Comparison of ENCODE assay signal across 13 mouse cellular contexts in the genomic region with DNA sequence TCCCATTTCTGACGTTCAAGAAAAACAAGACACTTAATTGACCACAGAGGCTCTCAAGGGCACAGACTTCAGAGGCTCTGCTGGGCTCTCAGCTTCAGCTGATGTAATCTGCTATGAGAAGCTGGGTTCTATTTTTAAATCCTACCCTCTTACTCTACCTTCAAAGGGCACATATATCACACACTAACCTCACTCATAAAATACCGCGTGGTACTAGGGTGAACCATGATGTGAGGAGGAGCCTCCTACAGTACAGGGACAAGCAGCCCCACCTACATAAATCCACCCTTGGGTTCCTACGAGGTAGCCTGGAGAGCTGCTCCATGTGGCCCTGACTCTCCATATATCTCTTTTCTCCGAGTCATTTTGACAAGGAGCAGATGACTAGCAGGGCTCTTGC. TPM values are rescaled to one million over a fixed set of nuclear protein-coding genes. Genes with fewer than 3 reads are reported as not detected.
DNase-seq lines count a peak whose midpoint lies in the region; ATAC-seq and TF ChIP-seq lines count a peak whose summit lies in the region.
"Had no signal": no experiment of that assay in that cellular context is flagged by ENCODE, and none has a peak within 500 bp of the region (broad histone marks: within the 10 kb centered on the region; RNA-seq: fewer than 3 reads in every experiment).

No protein-coding gene starts in this region.

- no peaks in the 10 kb centered on the region for H3K27me3 ChIP-seq in intestine, embryonic 15.5 days (replicated peaks)
- H3K27me3 ChIP-seq in intestine, postnatal 0 days (replicated peaks; ENCODE audit: control insufficient read depth, insufficient read depth, low read length) = no peaks in the 10 kb centered on the region
- no peaks in the 10 kb centered on the region for H3K27me3 ChIP-seq in CH12.LX (replicated peaks)
- H3K27me3 ChIP-seq: forebrain, embryonic 15.5 days had no signal

- H3K4me1 ChIP-seq in intestine, embryonic 15.5 days (replicated peaks) = no peaks in the 10 kb centered on the region
- no peaks in the 10 kb centered on the region for H3K4me1 ChIP-seq in intestine, postnatal 0 days (replicated peaks; ENCODE audit: control insufficient read depth, insufficient read depth, low read length)
- H3K4me1 ChIP-seq in CH12.LX (ENCODE audit: control insufficient read depth in 1 of 2, insufficient read depth in 2 of 2) = peaks cover 12 to 56% of the 10 kb centered on the region in 2 experiments; a peak in 3 of 4 replicates

- H3K27ac ChIP-seq in intestine, embryonic 15.5 days = 0 out of 2 replicates have a peak overlapping the region, but pooled peaks have one; percentile 7
- H3K27ac ChIP-seq in intestine, postnatal 0 days (ENCODE audit: low read depth, low read length) = no peak overlapping the region
- H3K27ac ChIP-seq in CH12.LX (ENCODE audit: insufficient read depth, low read depth) = peak overlapping the region; percentile 24; the same call in 1 of the 2 replicates
- no peak overlapping the region for H3K27ac ChIP-seq in left cerebral cortex, adult 2 months
- H3K27ac ChIP-seq: forebrain, embryonic 15.5 days; liver, embryonic 14.5 days had no signal

- no peak for DNase-seq in CH12.LX (ENCODE audit: extremely low read depth)
- DNase-seq in brain, adult 2 months (ENCODE audit: low read depth, low spot score) = peak; percentile 19
- peak; percentile 33 for DNase-seq in mesoderm, embryonic 11.5 days (ENCODE audit: low read depth, low spot score)
- DNase-seq in layer of hippocampus, postnatal 10 days (ENCODE audit: low spot score in 2 of 2) = no peak
- DNase-seq in right cerebral cortex, postnatal 10 days (ENCODE audit: low spot score in 2 of 2) = no peak
- no peak for DNase-seq in left cerebral cortex, adult 2 months (ENCODE audit: extremely low spot score in 1 of 2, low spot score in 2 of 2)
- DNase-seq: layer of hippocampus, postnatal 36 days; midbrain, embryonic 14.5 days had no signal

- dilution Hi-C loops in CH12.LX (cut with MboI; ENCODE audit: extremely low pct_ligation_motif_present, extremely low pct_unique_long_range_greater_than_20kb, low sequenced_read_pairs) = no loop called here

- WGBS in intestine, embryonic 15.5 days = 40% methylated on average over 5 of the region's 5 CpGs
- WGBS in intestine, postnatal 0 days = 56% methylated on average over 5 of the region's 5 CpGs

- intact Hi-C loops in left cerebral cortex, adult 2 months (cut with DNase I) = no loop called here

- in situ Hi-C loops in CH12.LX (cut with MboI; ENCODE audit: low pct_ligation_motif_present, low pct_unique_long_range_greater_than_20kb, low sequenced_read_pairs) = loop anchor here (10.0 to 25.0 kb wide), 2 partner anchors 395 to 648 kb away; no protein-coding TSS in a partner anchor

- no peak for TF ChIP-seq RAD21 in CH12.LX (IDR thresholded peaks at IDR 0.05; ENCODE audit: low read depth, low read length)

- TF ChIP-seq POLR2A in CH12.LX (IDR thresholded peaks at IDR 0.05; ENCODE audit: low read depth, low read length) = no peak

- H3K9ac ChIP-seq in intestine, embryonic 15.5 days = no peak overlapping the region
- no peak overlapping the region for H3K9ac ChIP-seq in intestine, postnatal 0 days (ENCODE audit: low read depth, low read length)
- 0 out of 2 replicates have a peak overlapping the region, but pooled peaks have one; percentile 20 for H3K9ac ChIP-seq in CH12.LX (ENCODE audit: insufficient read depth, low read depth)
- H3K9ac ChIP-seq: forebrain, embryonic 15.5 days; liver, embryonic 14.5 days had no signal

- H3K36me3 ChIP-seq in intestine, embryonic 15.5 days = no peaks in the 10 kb centered on the region
- no peaks in the 10 kb centered on the region for H3K36me3 ChIP-seq in intestine, postnatal 0 days (ENCODE audit: control insufficient read depth, insufficient read depth)
- no peaks in the 10 kb centered on the region for H3K36me3 ChIP-seq in CH12.LX (replicated peaks in 1 of 2; ENCODE audit: control insufficient read depth in 1 of 2, insufficient read depth in 1 of 2, low read length in 1 of 2)
- H3K36me3 ChIP-seq: forebrain, embryonic 15.5 days; G1E had no signal

- no peak for TF ChIP-seq EP300 in CH12.LX (IDR thresholded peaks at IDR 0.05; ENCODE audit: low read length)

- no peaks in the 10 kb centered on the region for H3K9me3 ChIP-seq in intestine, embryonic 15.5 days
- H3K9me3 ChIP-seq in intestine, postnatal 0 days (ENCODE audit: control insufficient read depth) = no peaks in the 10 kb centered on the region
- H3K9me3 ChIP-seq in CH12.LX (replicated peaks; ENCODE audit: low read length) = no peaks in the 10 kb centered on the region
- H3K9me3 ChIP-seq: forebrain, embryonic 15.5 days; G1E had no signal

- H3K4me2 ChIP-seq in intestine, embryonic 15.5 days (replicated peaks) = no peak overlapping the region
- no peak overlapping the region for H3K4me2 ChIP-seq in intestine, postnatal 0 days (replicated peaks; ENCODE audit: low read depth)
- no peak overlapping the region; the same call in 1 of the 2 replicates for H3K4me2 ChIP-seq in CH12.LX (ENCODE audit: insufficient read depth, low read depth, poor library complexity, severe bottlenecking)
- H3K4me2 ChIP-seq: forebrain, embryonic 15.5 days had no signal

- no peak overlapping the region for H3K4me3 ChIP-seq in intestine, embryonic 15.5 days (replicated peaks)
- H3K4me3 ChIP-seq in intestine, postnatal 0 days (ENCODE audit: low read depth, low read length) = no peak overlapping the region
- H3K4me3 ChIP-seq in CH12.LX (replicated peaks in 1 of 3; ENCODE audit: low read depth in 2 of 3, low read length in 2 of 3, poor library complexity in 1 of 3) = no peak overlapping the region
- no peak overlapping the region for H3K4me3 ChIP-seq in left cerebral cortex, adult 2 months
- H3K4me3 ChIP-seq: forebrain, embryonic 15.5 days had no signal

- ATAC-seq in intestine, embryonic 15.5 days = peak; percentile 61; the same call in 1 of the 2 replicates
- no peak for ATAC-seq in intestine, postnatal 0 days
- ATAC-seq: forebrain, embryonic 15.5 days had no signal

- TF ChIP-seq CTCF in intestine, postnatal 0 days (IDR thresholded peaks at IDR 0.05; ENCODE audit: low read depth) = no peak
- TF ChIP-seq CTCF in CH12.LX (conservative IDR thresholded peaks at IDR 0.05 in 1 of 2, IDR thresholded peaks at IDR 0.05 in 1 of 2; ENCODE audit: low read depth in 2 of 2, low read length in 2 of 2) = no peak
- no peak for TF ChIP-seq CTCF in left cerebral cortex, adult 2 months (IDR thresholded peaks at IDR 0.05)

- H3K79me2 ChIP-seq in CH12.LX (replicated peaks; ENCODE audit: control insufficient read depth, extremely low read depth, insufficient read depth, poor library complexity, severe bottlenecking) = no peaks in the 10 kb centered on the region

TF ChIP-seq in CH12.LX, 34 proteins besides CTCF, POLR2A, EP300 and RAD21:
- TF ChIP-seq TCF12 (IDR thresholded peaks at IDR 0.05; ENCODE audit: low read depth, low read length) (no peak), GABPA (IDR thresholded peaks at IDR 0.05; ENCODE audit: insufficient replicate concordance, low read depth, low read length) (no peak), CHD1 (IDR thresholded peaks at IDR 0.05; ENCODE audit: low read depth, low read length) (no peak), PAX5 (IDR thresholded peaks at IDR 0.05; ENCODE audit: low read length) (no peak), UBTF (IDR thresholded peaks at IDR 0.05; ENCODE audit: low read depth, low read length) (no peak), ZKSCAN1 (IDR thresholded peaks at IDR 0.05; ENCODE audit: borderline replicate concordance, low read depth, low read length) (no peak), ZNF384 (IDR thresholded peaks at IDR 0.05; ENCODE audit: low read depth, low read length) (no peak), IRF4 (IDR thresholded peaks at IDR 0.05; ENCODE audit: low read depth, low read length) (no peak), ELF1 (IDR thresholded peaks at IDR 0.05; ENCODE audit: low read depth, low read length) (no peak), USF1 (IDR thresholded peaks at IDR 0.05; ENCODE audit: low read depth, low read length) (no peak), MEF2A (IDR thresholded peaks at IDR 0.05; ENCODE audit: borderline replicate concordance, low read depth, low read length) (no peak), MAZ (IDR thresholded peaks at IDR 0.05; ENCODE audit: low read depth, low read length) (no peak), MAX (IDR thresholded peaks at IDR 0.05; ENCODE audit: low read length) (no peak), USF2 (conservative IDR thresholded peaks at IDR 0.05; ENCODE audit: low read depth, low read length) (no peak), RCOR1 (conservative IDR thresholded peaks at IDR 0.05; ENCODE audit: low read depth, low read length) (no peak), MAFK (IDR thresholded peaks at IDR 0.05; ENCODE audit: insufficient replicate concordance, low read length) (no peak), BHLHE40 (IDR thresholded peaks at IDR 0.05; ENCODE audit: low read depth, low read length) (no peak), NRF1 (IDR thresholded peaks at IDR 0.05; ENCODE audit: low read depth, low read length) (no peak), SMC3 (IDR thresholded peaks at IDR 0.05; ENCODE audit: low read depth, low read length) (no peak), SIN3A (IDR thresholded peaks at IDR 0.05; ENCODE audit: low read length) (no peak)

RNA-seq across cellular contexts. Expression of gene Ica1, which starts 45.8 kb away (rescaled TPM):
- 19.5 and 23.6 TPM in 2 replicates for polyA plus RNA-seq in intestine, embryonic 15.5 days (2015; fragmentation: Nextera tagmentation; extraction: Ambion mirVana)
- 11.0 and 11.3 TPM in 2 replicates for polyA plus RNA-seq in intestine, postnatal 0 days (2015; fragmentation: Nextera tagmentation; extraction: Ambion mirVana)
- 0.29 and 0.59 TPM in 2 replicates for total RNA-seq in CH12.LX (2012; rRNA removed)
- 0.14 TPM in 1 of 2 replicates, not detected in the other for total RNA-seq in CH12.LX (2014; rRNA removed)
- polyA plus RNA-seq in CH12.LX (2012; ENCODE audit: insufficient read length, low read depth) = 0.56 TPM in 1 of 2 replicates, not detected in the other
- total RNA-seq in layer of hippocampus, postnatal 10 days (2021) = 10 to 100 TPM; 56.8 to 61.4 TPM
- 10 to 100 TPM; 65.4 to 72.6 TPM for total RNA-seq in left cerebral cortex, adult 2 months (2021)

Comparison
In these comparisons a context has a peak if more than half of its experiments do, and no peak if none do; other contexts are left out.
1. H3K27ac ChIP-seq: peak in intestine, embryonic 15.5 days (single experiment) and CH12.LX (single experiment); none in intestine, postnatal 0 days (single experiment) and left cerebral cortex, adult 2 months (single experiment).
2. DNase-seq: peak in brain, adult 2 months (single experiment) and mesoderm, embryonic 11.5 days (single experiment); none in CH12.LX (single experiment), layer of hippocampus, postnatal 10 days (0 of 2), right cerebral cortex, postnatal 10 days (0 of 2) and left cerebral cortex, adult 2 months (0 of 2).
3. RNA of gene Ica1, which starts 45.8 kb away (total RNA-seq): 65.4 to 72.6 TPM in left cerebral cortex, adult 2 months and 56.8 to 61.4 TPM in layer of hippocampus, postnatal 10 days; 0.14 to 0.59 TPM in CH12.LX; every median in the first group is over 10 times any median in the second.